Mouse (Mus musculus) erythroblast, adult 5-6 weeks (primary cell): ENCODE results near the gene Vmn1r94. TPM values are rescaled to one million over a fixed set of nuclear protein-coding genes. Genes with fewer than 3 reads are reported as not detected.
"Not testable (repeated sequence)": the region's sequence is repeated elsewhere in the genome, so short reads cannot be mapped to it uniquely, and the experiment has no call there.

ENCODE experiments used
- ATAC-seq: replicated peaks from 2 replicates; pipeline ENCODE4 v1.8.0; 2016; ENCODE audit warnings: moderate number of reproducible peaks, mild to moderate bottlenecking, moderate TSS enrichment, inconsistent platforms; ENCODE audit not compliant: poor library complexity, low FRiP score, severe bottlenecking
- total RNA-seq, 2 experiments: library from RNA; stranded (forward) in 1 of 2; stranded (reverse) in 1 of 2; fragments of 150-400 nt in 1 of 2; fragments of 200-764, 138-1000 nt in 1 of 2; gene quantifications; 2 replicates each; pipeline versions ENCODE4 v1.2.3 to v1.2.4; 2015 to 2017; ENCODE audit warnings: low replicate concordance in 2 of 2

Vmn1r94 gene
- total RNA-seq (2015; ENCODE audit: low replicate concordance) = not detected in 2 replicates
- not detected in 2 replicates for total RNA-seq (2017; ENCODE audit: low replicate concordance)

DNA sequence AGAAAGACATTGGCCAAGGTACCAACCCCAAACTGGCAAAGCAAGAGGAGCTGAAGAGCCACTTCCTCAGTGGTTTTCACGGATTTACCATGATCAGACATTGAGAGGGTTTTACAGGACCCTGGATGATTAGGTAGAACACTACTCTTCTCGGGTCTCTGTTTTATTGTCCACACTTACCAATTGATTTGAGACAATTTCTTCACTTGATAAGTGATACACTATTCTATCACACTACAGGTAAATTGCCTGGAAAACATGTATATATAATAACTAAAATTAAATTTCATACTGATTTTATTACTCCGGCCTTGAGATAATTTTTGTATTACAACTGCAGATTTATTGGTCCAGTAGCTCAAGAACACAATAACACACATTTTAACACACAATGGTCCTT, at the start of gene Vmn1r94:
TSS of gene Vmn1r94 (minus strand) at position 101 of the 400 bp plus-strand sequence.
- not testable (repeated sequence) for ATAC-seq

DNA sequence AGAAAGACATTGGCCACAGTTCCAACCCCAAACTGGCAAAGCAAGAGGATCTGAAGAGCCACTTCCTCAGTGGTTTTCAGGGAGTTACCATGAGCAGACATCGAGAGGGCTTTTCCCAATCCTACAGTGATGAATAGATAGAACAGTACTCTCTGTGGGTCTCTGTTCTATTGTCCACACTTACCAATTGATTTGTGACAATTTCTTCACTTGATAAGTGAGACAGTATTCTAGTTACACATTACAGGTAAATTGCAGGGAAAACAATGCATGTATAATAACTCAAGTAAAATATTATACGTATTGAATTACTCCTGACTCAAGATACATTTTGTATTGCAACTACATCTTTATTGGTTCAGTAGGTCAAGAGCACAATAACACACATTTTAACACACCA, 37.3 kb upstream of the Vmn1r94 start, which contains the start of gene Gm6164:
TSS of gene Gm6164 (minus strand) at position 101 of the 400 bp plus-strand sequence.
- ATAC-seq = not testable (repeated sequence)

DNA sequence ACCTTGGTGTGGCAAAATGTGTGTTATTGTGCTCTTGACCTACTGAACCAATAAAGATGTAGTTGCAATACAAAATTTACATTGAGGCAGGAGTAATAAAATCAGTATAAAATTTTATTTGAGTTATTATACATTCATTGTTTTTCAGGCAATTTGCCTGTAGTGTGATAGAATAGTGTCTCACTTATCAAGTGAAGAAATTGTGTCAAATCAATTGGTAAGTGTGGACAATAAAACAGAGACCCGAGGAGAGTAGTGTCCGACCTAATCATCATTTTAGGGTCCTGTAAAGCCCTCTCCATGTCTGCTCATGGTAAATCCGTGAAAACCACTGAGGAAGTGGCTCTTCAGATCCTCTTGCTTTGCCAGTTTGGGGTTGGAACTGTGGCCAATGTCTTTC, 25.2 kb upstream of the Vmn1r94 start, which contains the start of gene Vmn1r95:
TSS of gene Vmn1r95 (plus strand) at position 301 of the 400 bp plus-strand sequence.
- not testable (repeated sequence) for ATAC-seq

DNA sequence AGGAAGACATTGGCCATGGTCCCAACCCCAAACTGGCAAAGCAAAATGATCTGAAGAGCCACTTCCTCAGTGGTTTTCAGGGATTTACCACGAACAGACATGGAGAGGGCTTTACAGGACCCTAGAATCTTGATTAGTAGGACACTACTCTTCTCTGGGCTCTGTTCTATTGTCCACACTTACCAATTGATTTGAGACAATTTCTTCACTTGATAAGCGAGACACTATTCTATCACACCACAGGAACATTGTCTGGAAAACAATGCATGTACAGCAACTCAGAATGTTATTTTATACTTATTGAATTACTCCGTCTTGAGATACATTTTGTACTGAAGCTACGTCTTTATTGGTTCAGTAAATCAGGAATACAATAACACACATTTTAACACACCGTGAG, 29.2 kb downstream of the Vmn1r94 start, which contains the start of gene Vmn1r93:
TSS of gene Vmn1r93 (minus strand) at position 101 of the 400 bp plus-strand sequence.
- ATAC-seq = not testable (repeated sequence)

DNA sequence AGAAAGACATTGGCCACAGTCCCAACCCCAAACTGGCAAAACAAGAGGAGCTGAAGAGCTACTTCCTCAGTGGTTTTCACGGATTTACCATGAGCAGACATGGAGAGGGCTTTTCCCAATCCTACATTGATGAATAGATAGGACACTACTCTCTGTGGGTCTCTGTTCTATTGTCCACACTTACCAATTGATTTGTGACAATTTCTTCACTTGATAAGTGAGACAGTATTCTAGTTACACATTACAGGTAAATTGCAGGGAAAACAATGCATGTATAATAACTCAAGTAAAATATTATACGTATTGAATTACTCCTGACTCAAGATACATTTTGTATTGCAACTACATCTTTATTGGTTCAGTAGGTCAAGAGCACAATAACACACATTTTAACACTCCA, 45.7 kb downstream of the Vmn1r94 start, which contains the start of gene Gm16442:
TSS of gene Gm16442 (minus strand) at position 101 of the 400 bp plus-strand sequence.
- ATAC-seq = not testable (repeated sequence)

Other genes starting within 250 kb of the Vmn1r94 start
- 0.42 TPM in 1 of 2 replicates, not detected in the other for gene Pvr, start 247.2 kb downstream of the Vmn1r94 start, total RNA-seq (2015; ENCODE audit: low replicate concordance)
- 1.9 TPM in 1 of 2 replicates, not detected in the other for gene Pvr, start 247.2 kb downstream of the Vmn1r94 start, total RNA-seq (2017; ENCODE audit: low replicate concordance)
- not detected in 2 replicates for gene Igsf23, start 217.6 kb downstream of the Vmn1r94 start, total RNA-seq (2015; ENCODE audit: low replicate concordance)
- gene Igsf23, start 217.6 kb downstream of the Vmn1r94 start, total RNA-seq (2017; ENCODE audit: low replicate concordance) = not detected in 2 replicates
- gene Ceacam20, start 203.0 kb downstream of the Vmn1r94 start, total RNA-seq (2015; ENCODE audit: low replicate concordance) = not detected in 2 replicates
- not detected in 2 replicates for gene Ceacam20, start 203.0 kb downstream of the Vmn1r94 start, total RNA-seq (2017; ENCODE audit: low replicate concordance)
- not detected in 2 replicates for gene Nlrp9b, start 176.9 kb downstream of the Vmn1r94 start, total RNA-seq (2015; ENCODE audit: low replicate concordance)
- not detected in 2 replicates for gene Nlrp9b, start 176.9 kb downstream of the Vmn1r94 start, total RNA-seq (2017; ENCODE audit: low replicate concordance)
- gene Vmn1r91, start 68.7 kb downstream of the Vmn1r94 start, total RNA-seq (2015; ENCODE audit: low replicate concordance) = not detected in 2 replicates
- not detected in 2 replicates for gene Vmn1r91, start 68.7 kb downstream of the Vmn1r94 start, total RNA-seq (2017; ENCODE audit: low replicate concordance)
- gene Gm16442, start 45.8 kb downstream of the Vmn1r94 start, total RNA-seq (2015; ENCODE audit: low replicate concordance) = not detected in 2 replicates
- gene Gm16442, start 45.8 kb downstream of the Vmn1r94 start, total RNA-seq (2017; ENCODE audit: low replicate concordance) = not detected in 2 replicates
- gene Vmn1r93, start 29.3 kb downstream of the Vmn1r94 start, total RNA-seq (2015; ENCODE audit: low replicate concordance) = not detected in 2 replicates
- gene Vmn1r93, start 29.3 kb downstream of the Vmn1r94 start, total RNA-seq (2017; ENCODE audit: low replicate concordance) = not detected in 2 replicates
- gene Vmn1r95, start 25.3 kb upstream of the Vmn1r94 start, total RNA-seq (2015; ENCODE audit: low replicate concordance) = not detected in 2 replicates
- not detected in 2 replicates for gene Vmn1r95, start 25.3 kb upstream of the Vmn1r94 start, total RNA-seq (2017; ENCODE audit: low replicate concordance)
- not detected in 2 replicates for gene Gm6164, start 37.2 kb upstream of the Vmn1r94 start, total RNA-seq (2015; ENCODE audit: low replicate concordance)
- not detected in 2 replicates for gene Gm6164, start 37.2 kb upstream of the Vmn1r94 start, total RNA-seq (2017; ENCODE audit: low replicate concordance)
- not detected in 2 replicates for gene Gm4498, start 65.5 kb upstream of the Vmn1r94 start, total RNA-seq (2015; ENCODE audit: low replicate concordance)
- gene Gm4498, start 65.5 kb upstream of the Vmn1r94 start, total RNA-seq (2017; ENCODE audit: low replicate concordance) = not detected in 2 replicates
- gene Gm5890, start 94.5 kb upstream of the Vmn1r94 start, total RNA-seq (2015; ENCODE audit: low replicate concordance) = not detected in 2 replicates
- gene Gm5890, start 94.5 kb upstream of the Vmn1r94 start, total RNA-seq (2017; ENCODE audit: low replicate concordance) = not detected in 2 replicates
- not detected in 2 replicates for gene Gm4133, start 165.7 kb upstream of the Vmn1r94 start, total RNA-seq (2015; ENCODE audit: low replicate concordance)
- not detected in 2 replicates for gene Gm4133, start 165.7 kb upstream of the Vmn1r94 start, total RNA-seq (2017; ENCODE audit: low replicate concordance)
- not detected in 2 replicates for gene Gm5728, start 207.0 kb upstream of the Vmn1r94 start, total RNA-seq (2015; ENCODE audit: low replicate concordance)
- not detected in 2 replicates for gene Gm5728, start 207.0 kb upstream of the Vmn1r94 start, total RNA-seq (2017; ENCODE audit: low replicate concordance)
- gene Vmn1r100, start 249.6 kb upstream of the Vmn1r94 start, total RNA-seq (2015; ENCODE audit: low replicate concordance) = not detected in 2 replicates
- gene Vmn1r100, start 249.6 kb upstream of the Vmn1r94 start, total RNA-seq (2017; ENCODE audit: low replicate concordance) = not detected in 2 replicates